Mouse (Mus musculus) stomach, postnatal 0 days (tissue): ENCODE data around the gene Gng7. TPM values are rescaled to one million over a fixed set of nuclear protein-coding genes. Genes with fewer than 3 reads are reported as not detected.

Source experiments
- ATAC-seq: fragments of 200-750 bp; cut with Nextera tagmentation; 2 replicates; pipeline ENCODE4 v1.8.0; 2017; ENCODE audit not compliant: low FRiP score, low TSS enrichment
- DNase-seq: peaks from one replicate; pipeline ENCODE4 v3.0.0-alpha.2; 2016; ENCODE audit warnings: low spot score
- H3K27ac ChIP-seq: fragments of 300-500 bp; sonication (generic); replicated peaks from 2 replicates; pipeline ENCODE4 v1.5.1; 2014; ENCODE audit warnings: mild to moderate bottlenecking, control low read depth
- H3K27me3 ChIP-seq: fragments of 300-500 bp; sonication (generic); 2 replicates; pipeline ENCODE4 v1.6.1; 2014; ENCODE audit warnings: low read length; ENCODE audit not compliant: control insufficient read depth, insufficient read depth
- H3K36me3 ChIP-seq: fragments of 300-500 bp; sonication (generic); 2 replicates; pipeline ENCODE4 v1.6.1; 2014; ENCODE audit warnings: low read length, mixed read lengths; ENCODE audit not compliant: control insufficient read depth, insufficient read depth
- H3K4me1 ChIP-seq: fragments of 300-500 bp; sonication (generic); replicated peaks from 2 replicates; pipeline ENCODE4 v1.6.1; 2014; ENCODE audit warnings: antibody characterized with exemption; ENCODE audit not compliant: control insufficient read depth, insufficient read depth
- H3K4me2 ChIP-seq: fragments of 300-500 bp; sonication (generic); replicated peaks from 2 replicates; pipeline ENCODE4 v1.6.1; 2014; ENCODE audit warnings: low read depth, mild to moderate bottlenecking, control low read depth, moderate library complexity
- H3K4me3 ChIP-seq: fragments of 300-500 bp; sonication (generic); 2 replicates; pipeline ENCODE4 v1.5.1; 2014; ENCODE audit warnings: low read depth, low read length, control low read depth
- H3K9ac ChIP-seq: fragments of 300-500 bp; sonication (generic); 2 replicates; pipeline ENCODE4 v1.6.1; 2014; ENCODE audit warnings: mild to moderate bottlenecking, low read length, control low read depth, mixed read lengths
- H3K9me3 ChIP-seq: fragments of 300-500 bp; sonication (generic); 2 replicates; pipeline ENCODE4 v1.6.1; 2016; ENCODE audit warnings: low read length; ENCODE audit not compliant: control insufficient read depth
- CTCF ChIP-seq: IDR thresholded peaks from 2 replicates; pipeline ENCODE4 v1.5.1; 2016; ENCODE audit warnings: antibody characterized with exemption, low read depth, mild to moderate bottlenecking, moderate library complexity
- EP300 ChIP-seq: optimal IDR thresholded peaks from 2 replicates; pipeline ENCODE3; 2016; ENCODE audit warnings: antibody characterized with exemption
- WGBS: fragments of 180-500 bp; shearing (Covaris S2); extraction: QIAGEN DNeasy Blood & Tissue Kit; methylation state at CpG from one replicate; pipeline ENCODE4 v1.1.7; 2014; 5-methylcytosine and 5-hydroxymethylcytosine counted together
- polyA plus RNA-seq: library from polyadenylated mRNA; unstranded; fragments of >200 nt; fragmentation: Nextera tagmentation; extraction: Ambion mirVana; gene quantifications from 2 replicates; pipeline ENCODE4 v1.2.1, GENCODE M21; 2015

The Gng7 gene
- polyA plus RNA-seq, 1 experiment from 2014 or later: 1.3 TPM

GRCm38 (mm10) chr10:80999362-81000196, 15.2 kb downstream of the Gng7 start:
- Histone ChIP-seq H3K4me3 (no peak overlapping the region), H3K9me3 (no peaks in the 10 kb centered on the region), H3K36me3 (no peaks in the 10 kb centered on the region), H3K27ac (no peak overlapping the region), H3K9ac (no peak overlapping the region), H3K4me2 (no peak overlapping the region), H3K4me1 (no peaks in the 10 kb centered on the region; the same call in 1 of the 2 replicates), H3K27me3 (no peaks in the 10 kb centered on the region)
- DNase-seq: peak; percentile 91
- peak; percentile 81 for ATAC-seq
- TF ChIP-seq CTCF (peak; percentile 94), EP300 (no peak)
- 23% methylated on average over 35 of the region's 37 CpGs for WGBS

GRCm38 (mm10) chr10:80998778-80999177, 16.0 kb downstream of the Gng7 start:
- Histone ChIP-seq H3K36me3 (no peaks in the 10 kb centered on the region), H3K9me3 (no peaks in the 10 kb centered on the region), H3K4me1 (no peaks in the 10 kb centered on the region; the same call in 1 of the 2 replicates), H3K9ac (no peak overlapping the region), H3K4me2 (no peak overlapping the region), H3K27ac (no peak overlapping the region), H3K27me3 (no peaks in the 10 kb centered on the region), H3K4me3 (no peak overlapping the region)
- ATAC-seq: peak; percentile 51; the same call in 1 of the 2 replicates
- peak; percentile 77 for DNase-seq
- peak; percentile 79 for TF ChIP-seq CTCF
- no peak for TF ChIP-seq EP300
- 9% methylated on average over 12 of the region's 12 CpGs for WGBS

GRCm38 (mm10) chr10:80998021-80998420, 16.7 kb downstream of the Gng7 start:
- Histone ChIP-seq H3K27me3 (no peaks in the 10 kb centered on the region), H3K9ac (no peak overlapping the region), H3K4me1 (no peaks in the 10 kb centered on the region; the same call in 1 of the 2 replicates), H3K36me3 (no peaks in the 10 kb centered on the region), H3K4me2 (no peak overlapping the region), H3K4me3 (no peak overlapping the region), H3K9me3 (no peaks in the 10 kb centered on the region), H3K27ac (no peak overlapping the region)
- DNase-seq (no peak), ATAC-seq (no peak)
- 37% methylated on average over 14 of the region's 14 CpGs for WGBS
- no peak for TF ChIP-seq EP300
- TF ChIP-seq CTCF: no peak

DNA sequence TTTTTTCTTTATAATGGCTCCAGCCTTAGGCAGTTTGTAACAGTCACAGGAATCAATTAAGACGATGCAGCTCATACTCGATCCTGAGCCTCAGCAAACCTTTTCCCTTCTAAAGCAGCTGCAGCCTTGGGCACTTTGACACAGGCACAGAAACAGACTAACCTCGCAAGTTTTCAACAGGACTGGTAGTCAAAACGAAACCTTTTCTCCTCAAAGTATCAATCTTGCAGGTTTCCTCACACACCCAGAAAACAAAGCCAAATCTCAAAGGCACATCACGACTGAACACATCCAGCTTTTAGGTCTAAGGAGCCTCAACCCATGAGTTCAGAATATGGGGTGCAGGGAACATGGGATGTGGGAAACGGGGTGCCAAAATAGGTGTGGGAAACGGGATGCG, 17.4 kb downstream of the Gng7 start:
- no peak for TF ChIP-seq EP300
- TF ChIP-seq CTCF: no peak
- 78% methylated on average over 8 of the region's 8 CpGs for WGBS
- ATAC-seq (no peak), DNase-seq (no peak)
- H3K4me1 ChIP-seq: no peaks in the 10 kb centered on the region; the same call in 1 of the 2 replicates
- no peaks in the 10 kb centered on the region for H3K9me3 ChIP-seq
- H3K27me3 ChIP-seq: no peaks in the 10 kb centered on the region
- no peaks in the 10 kb centered on the region for H3K36me3 ChIP-seq
- no peak overlapping the region for H3K9ac ChIP-seq
- no peak overlapping the region for H3K4me3 ChIP-seq
- no peak overlapping the region for H3K27ac ChIP-seq
- H3K4me2 ChIP-seq: no peak overlapping the region

GRCm38 (mm10) chr10:80996501-80996900, 18.2 kb downstream of the Gng7 start:
- no peak overlapping the region for H3K4me2 ChIP-seq
- no peaks in the 10 kb centered on the region for H3K27me3 ChIP-seq
- H3K36me3 ChIP-seq: no peaks in the 10 kb centered on the region
- H3K4me1 ChIP-seq: no peaks in the 10 kb centered on the region; the same call in 1 of the 2 replicates
- H3K4me3 ChIP-seq: no peak overlapping the region
- ATAC-seq (no peak), DNase-seq (no peak)
- 94% methylated on average over 8 of the region's 8 CpGs for WGBS
- H3K27ac ChIP-seq: no peak overlapping the region
- TF ChIP-seq CTCF (no peak), EP300 (no peak)
- no peak overlapping the region for H3K9ac ChIP-seq
- H3K9me3 ChIP-seq: no peaks in the 10 kb centered on the region

DNA sequence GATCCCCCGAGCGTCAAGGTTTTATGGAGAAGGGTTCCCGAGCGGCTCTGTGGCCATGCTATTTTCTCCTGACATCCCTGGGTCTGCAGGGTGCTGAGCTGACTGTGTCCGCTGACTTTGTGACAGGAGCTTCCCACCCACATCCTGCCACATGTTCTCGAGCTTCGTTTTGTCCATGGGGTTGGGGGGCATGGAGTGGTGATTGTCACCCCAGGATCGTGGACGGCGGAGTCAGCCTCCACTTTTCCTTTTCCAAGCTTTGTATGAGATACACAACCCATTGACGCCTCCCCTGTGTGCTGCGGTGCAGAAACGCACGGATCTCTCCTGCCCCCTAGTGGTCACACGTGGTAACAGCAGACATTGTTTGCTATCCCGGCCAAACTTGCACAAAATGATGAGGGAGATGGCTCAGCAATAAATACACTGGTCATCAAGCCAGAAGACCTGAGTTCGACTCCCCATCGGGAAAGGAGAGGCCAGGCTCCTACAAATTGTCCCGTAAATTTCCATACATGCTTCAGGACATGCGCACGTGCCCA, 19.6 kb downstream of the Gng7 start:
- Histone ChIP-seq H3K27me3 (no peaks in the 10 kb centered on the region), H3K9ac (0 out of 2 replicates have a peak overlapping the region, but pooled peaks have one; percentile 27), H3K4me1 (no peaks in the 10 kb centered on the region; the same call in 1 of the 2 replicates), H3K4me2 (no peak overlapping the region; the same call in 1 of the 2 replicates), H3K27ac (no peak overlapping the region), H3K9me3 (no peaks in the 10 kb centered on the region), H3K36me3 (no peaks in the 10 kb centered on the region), H3K4me3 (no peak overlapping the region)
- ATAC-seq (no peak; the same call in 1 of the 2 replicates), DNase-seq (peak; percentile 75)
- TF ChIP-seq EP300 (no peak), CTCF (peak; percentile 100)
- 9% methylated on average over 21 of the region's 21 CpGs for WGBS
